Mouse (Mus musculus): ENCODE measurements around the gene Ppp1r3e.

DNA sequence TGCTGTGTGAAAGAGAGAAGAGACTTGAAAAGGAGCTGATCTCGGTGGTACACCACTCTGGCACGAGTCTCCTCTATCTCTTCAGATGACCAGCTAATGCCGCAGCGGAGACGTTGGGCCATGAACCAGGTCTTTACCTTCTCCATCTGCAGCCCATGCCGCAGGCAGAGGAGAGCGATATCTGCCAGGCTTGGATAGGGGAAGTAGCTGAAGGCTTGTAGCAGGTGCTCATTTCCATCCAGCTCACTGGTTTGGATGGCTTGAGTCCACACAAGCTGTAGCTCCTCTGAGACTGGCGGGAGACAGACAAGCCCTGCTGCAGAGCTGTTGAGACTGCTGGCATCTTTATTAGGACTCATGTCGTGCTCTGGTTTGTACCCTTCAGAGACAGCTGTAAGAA lies 19.5 kb downstream of the Ppp1r3e start:
- TF ChIP-seq CTCF (conservative IDR thresholded peaks at IDR 0.05; ENCODE audit: low read length) (no peak), NANOG (IDR thresholded peaks at IDR 0.05; ENCODE audit: borderline replicate concordance, low read length) (no peak), POU5F1 (IDR thresholded peaks at IDR 0.05; ENCODE audit: borderline replicate concordance, low read length) (no peak)

Measured in E14TG2a.4 (cell line).